Mouse (Mus musculus) midbrain, embryonic 11.5 days (tissue): Measurements from ENCODE around the gene Eef2. TPM values are rescaled to one million over a fixed set of nuclear protein-coding genes. Genes with fewer than 3 reads are reported as not detected.
"Not testable (repeated sequence)": the region's sequence is repeated elsewhere in the genome, so short reads cannot be mapped to it uniquely, and the experiment has no call there.

Experiments
- ATAC-seq: fragments of 200-750 bp; cut with Nextera tagmentation; 2 replicates; pipeline ENCODE4 v1.8.0; 2017; ENCODE audit warnings: moderate TSS enrichment, moderate library complexity; ENCODE audit not compliant: low FRiP score
- DNase-seq: peaks from one replicate; pipeline ENCODE4 v3.0.0; 2015; ENCODE audit warnings: low spot score; ENCODE audit errors: missing footprints
- H3K27ac ChIP-seq: fragments of 300-500 bp; sonication (generic); 2 replicates; pipeline ENCODE4 v1.5.1; 2014; ENCODE audit warnings: low read depth, low read length
- H3K27me3 ChIP-seq: fragments of 300-500 bp; sonication (generic); 2 replicates; pipeline ENCODE4 v1.6.1; 2014; ENCODE audit warnings: mild to moderate bottlenecking, low read length, moderate library complexity, mixed read lengths; ENCODE audit not compliant: control insufficient read depth, insufficient read depth
- H3K36me3 ChIP-seq: fragments of 300-500 bp; sonication (generic); 2 replicates; pipeline ENCODE4 v1.6.1; 2014; ENCODE audit warnings: mild to moderate bottlenecking, low read length, moderate library complexity, mixed read lengths; ENCODE audit not compliant: control insufficient read depth, insufficient read depth
- H3K4me1 ChIP-seq: fragments of 300-500 bp; sonication (generic); 2 replicates; pipeline ENCODE4 v1.6.1; 2014; ENCODE audit warnings: low read length; ENCODE audit not compliant: control insufficient read depth, insufficient read depth
- H3K4me2 ChIP-seq: fragments of 300-500 bp; sonication (generic); 2 replicates; pipeline ENCODE4 v1.6.1; 2014; ENCODE audit warnings: mild to moderate bottlenecking, moderate library complexity
- H3K4me3 ChIP-seq: fragments of 300-500 bp; sonication (generic); 2 replicates; pipeline ENCODE4 v1.5.1; 2014; ENCODE audit warnings: low read depth, low read length
- H3K9ac ChIP-seq: fragments of 300-500 bp; sonication (generic); 2 replicates; pipeline ENCODE4 v1.6.1; 2014; ENCODE audit warnings: low read length
- H3K9me3 ChIP-seq: fragments of 300-500 bp; sonication (generic); 2 replicates; pipeline ENCODE4 v1.6.1; 2016; ENCODE audit warnings: low read length; ENCODE audit not compliant: control insufficient read depth
- WGBS: fragments of 180-500 bp; shearing (Covaris S2); extraction: QIAGEN DNeasy Blood & Tissue Kit; methylation state at CpG from one replicate; pipeline ENCODE4 v1.1.7; 2014; 5-methylcytosine and 5-hydroxymethylcytosine counted together
- polyA plus RNA-seq: library from polyadenylated mRNA; unstranded; fragments of >200 nt; fragmentation: Nextera tagmentation; extraction: Ambion mirVana; gene quantifications from 2 replicates; pipeline ENCODE4 v1.2.1, GENCODE M21; 2014

Gene Eef2
- polyA plus RNA-seq, 1 experiment from 2014 or later, result 422 TPM

DNA sequence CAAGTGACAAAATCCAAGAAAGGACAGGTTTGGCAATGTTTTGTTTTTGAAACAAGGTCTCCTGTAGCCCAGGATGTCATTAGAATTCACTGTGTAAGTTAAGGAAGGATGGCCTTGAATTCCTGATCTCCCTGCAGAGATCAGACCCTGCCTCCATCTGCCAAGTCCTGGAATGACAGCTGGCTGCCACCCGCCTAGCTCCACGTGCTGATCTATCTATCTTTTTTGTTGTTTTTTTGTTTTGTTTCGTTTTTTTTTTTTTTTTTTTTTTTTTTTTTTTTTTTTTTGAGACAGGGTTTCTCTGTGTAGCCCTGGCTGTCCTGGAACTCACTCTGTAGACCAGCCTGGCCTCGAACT is 1.1 kb upstream of the Eef2 start:
- not testable (repeated sequence) for H3K4me3 ChIP-seq, DNase-seq, ATAC-seq, H3K9me3 ChIP-seq, H3K27me3 ChIP-seq
- WGBS, result 13% methylated on average over 4 of the region's 4 CpGs
- peak overlapping the region; percentile 74; the same call in 1 of the 2 replicates for H3K4me2 ChIP-seq
- H3K9ac ChIP-seq, result peak overlapping the region; percentile 79; the same call in 1 of the 2 replicates
- peaks cover 25% of the 10 kb centered on the region for H3K36me3 ChIP-seq
- H3K27ac ChIP-seq, result peak overlapping the region; percentile 86
- H3K4me1 ChIP-seq, result peaks cover 29% of the 10 kb centered on the region

DNA sequence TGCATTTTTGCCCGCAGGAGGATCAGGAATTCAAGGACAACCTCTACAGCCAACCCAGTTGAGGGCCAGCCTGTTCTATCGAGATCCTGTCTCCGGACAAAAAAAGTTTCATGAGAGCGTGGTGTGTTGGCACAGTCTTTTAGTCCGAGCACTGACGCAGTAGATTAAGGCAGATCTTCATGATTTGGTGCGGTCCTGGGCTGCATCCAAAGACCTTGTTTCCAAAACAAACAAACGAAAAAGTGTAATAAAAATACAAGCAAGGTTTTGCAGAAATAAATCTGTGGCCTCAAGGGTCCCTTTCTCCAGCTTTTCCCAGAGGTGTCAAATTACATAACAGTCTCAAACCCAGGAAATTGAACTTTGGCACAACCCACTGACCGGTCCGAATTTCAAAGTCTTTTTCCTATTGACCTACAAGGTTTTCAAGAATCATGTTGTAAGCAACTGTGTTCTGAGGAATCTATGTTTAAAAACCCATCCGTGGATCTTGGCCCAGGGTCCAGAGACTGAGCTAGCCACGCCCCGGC is 430 bp upstream of the Eef2 start:
- Histone ChIP-seq H3K9ac (peak overlapping the region; percentile 21; the same call in 1 of the 2 replicates), H3K9me3 (no peaks in the 10 kb centered on the region), H3K4me2 (peak overlapping the region; percentile 39), H3K27me3 (no peaks in the 10 kb centered on the region), H3K27ac (peak overlapping the region; percentile 50; the same call in 1 of the 2 replicates), H3K36me3 (peaks cover 30% of the 10 kb centered on the region), H3K4me3 (peak overlapping the region; percentile 92), H3K4me1 (peaks cover 29% of the 10 kb centered on the region)
- WGBS, result 9% methylated on average over 13 of the region's 13 CpGs
- DNase-seq, result no peak
- ATAC-seq, result 0 out of 2 replicates have a peak, but pooled peaks have one; percentile 4

DNA sequence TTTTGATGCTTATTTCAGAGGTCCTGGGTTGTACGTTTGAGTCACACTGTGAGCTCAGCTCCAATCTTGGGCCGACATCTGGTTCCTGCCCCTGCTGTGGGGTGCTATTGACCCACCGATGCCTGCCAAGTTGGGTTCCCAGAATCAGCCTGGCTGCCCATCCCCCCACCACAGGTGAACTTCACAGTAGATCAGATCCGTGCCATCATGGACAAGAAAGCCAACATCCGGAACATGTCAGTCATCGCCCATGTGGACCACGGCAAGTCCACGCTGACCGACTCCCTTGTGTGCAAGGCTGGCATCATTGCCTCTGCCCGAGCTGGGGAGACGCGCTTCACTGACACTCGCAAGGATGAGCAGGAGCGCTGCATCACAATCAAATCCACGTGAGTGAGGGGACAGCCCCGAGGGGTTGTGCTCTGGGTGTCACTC is 1.1 kb downstream of the Eef2 start:
- 14% methylated on average over 16 of the region's 16 CpGs for WGBS
- H3K9me3 ChIP-seq, result no peaks in the 10 kb centered on the region
- peak overlapping the region; percentile 92 for H3K4me3 ChIP-seq
- peak overlapping the region; percentile 75; the same call in 1 of the 2 replicates for H3K27ac ChIP-seq
- H3K4me1 ChIP-seq, result peaks cover 31% of the 10 kb centered on the region
- peak overlapping the region; percentile 97 for H3K9ac ChIP-seq
- H3K27me3 ChIP-seq, result no peaks in the 10 kb centered on the region
- peaks cover 42% of the 10 kb centered on the region for H3K36me3 ChIP-seq
- DNase-seq (peak; percentile 91), ATAC-seq (no peak)
- H3K4me2 ChIP-seq, result peak overlapping the region; percentile 89

DNA sequence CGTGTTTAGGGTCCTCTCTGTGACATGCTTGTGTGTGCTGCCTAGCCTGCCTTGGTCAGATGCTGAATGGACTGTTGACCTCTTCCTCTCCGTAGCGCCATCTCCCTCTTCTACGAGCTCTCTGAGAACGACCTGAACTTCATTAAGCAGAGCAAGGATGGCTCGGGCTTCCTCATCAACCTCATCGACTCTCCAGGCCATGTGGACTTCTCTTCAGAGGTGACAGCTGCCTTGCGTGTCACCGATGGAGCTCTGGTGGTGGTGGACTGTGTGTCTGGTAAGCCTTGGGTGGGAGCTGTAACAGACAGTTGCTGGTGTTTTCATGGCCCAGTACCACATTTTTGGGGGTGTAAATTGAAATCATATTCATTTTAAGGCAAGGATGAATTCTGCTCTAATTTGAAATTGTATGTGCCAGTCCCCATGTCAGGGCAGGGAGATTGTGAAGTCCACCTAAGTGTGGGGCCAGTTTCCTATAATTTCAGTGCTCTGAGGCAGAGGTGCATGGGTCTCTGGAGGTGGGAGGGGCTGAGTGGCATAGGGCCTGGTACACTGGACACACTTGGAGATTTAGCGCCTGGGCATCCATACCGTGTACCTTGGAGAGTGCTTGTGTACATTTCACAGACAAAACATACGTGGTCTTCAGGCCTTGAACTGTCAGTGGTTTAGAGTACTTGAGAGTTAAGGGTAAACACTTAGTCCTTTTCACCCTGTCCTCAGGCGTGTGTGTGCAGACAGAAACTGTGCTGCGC is 1.7 kb downstream of the Eef2 start:
- peak; percentile 79 for DNase-seq
- peak overlapping the region; percentile 92 for H3K4me3 ChIP-seq
- H3K9ac ChIP-seq, result peak overlapping the region; percentile 97
- H3K4me2 ChIP-seq, result peak overlapping the region; percentile 89
- no peak for ATAC-seq
- H3K27me3 ChIP-seq, result no peaks in the 10 kb centered on the region
- 73% methylated on average over 14 of the region's 14 CpGs for WGBS
- no peaks in the 10 kb centered on the region for H3K9me3 ChIP-seq
- H3K4me1 ChIP-seq, result peaks cover 31% of the 10 kb centered on the region
- H3K36me3 ChIP-seq, result peaks cover 42% of the 10 kb centered on the region
- H3K27ac ChIP-seq, result no peak overlapping the region

DNA sequence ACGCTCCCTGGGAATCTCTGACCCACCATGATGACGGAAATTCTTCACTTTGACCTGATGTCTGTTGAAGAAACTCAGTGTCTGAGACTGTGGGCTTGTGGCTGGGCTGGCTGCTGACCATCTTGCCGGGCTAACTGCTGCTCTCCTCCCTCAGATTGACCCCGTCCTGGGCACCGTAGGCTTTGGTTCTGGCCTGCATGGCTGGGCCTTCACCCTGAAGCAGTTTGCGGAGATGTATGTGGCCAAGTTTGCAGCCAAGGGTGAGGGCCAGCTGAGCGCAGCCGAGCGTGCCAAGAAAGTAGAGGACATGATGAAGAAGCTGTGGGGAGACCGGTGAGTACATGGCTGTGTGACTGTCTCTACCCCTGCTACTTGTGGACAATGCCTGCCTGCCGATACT is 2.5 kb downstream of the Eef2 start:
- H3K4me2 ChIP-seq, result no peak overlapping the region
- no peaks in the 10 kb centered on the region for H3K9me3 ChIP-seq
- H3K4me3 ChIP-seq, result no peak overlapping the region
- DNase-seq (no peak), ATAC-seq (no peak)
- peaks cover 29% of the 10 kb centered on the region for H3K4me1 ChIP-seq
- no peak overlapping the region for H3K9ac ChIP-seq
- WGBS, result 93% methylated on average over 11 of the region's 11 CpGs
- H3K27ac ChIP-seq, result no peak overlapping the region
- peaks cover 42% of the 10 kb centered on the region for H3K36me3 ChIP-seq
- H3K27me3 ChIP-seq, result no peaks in the 10 kb centered on the region

DNA sequence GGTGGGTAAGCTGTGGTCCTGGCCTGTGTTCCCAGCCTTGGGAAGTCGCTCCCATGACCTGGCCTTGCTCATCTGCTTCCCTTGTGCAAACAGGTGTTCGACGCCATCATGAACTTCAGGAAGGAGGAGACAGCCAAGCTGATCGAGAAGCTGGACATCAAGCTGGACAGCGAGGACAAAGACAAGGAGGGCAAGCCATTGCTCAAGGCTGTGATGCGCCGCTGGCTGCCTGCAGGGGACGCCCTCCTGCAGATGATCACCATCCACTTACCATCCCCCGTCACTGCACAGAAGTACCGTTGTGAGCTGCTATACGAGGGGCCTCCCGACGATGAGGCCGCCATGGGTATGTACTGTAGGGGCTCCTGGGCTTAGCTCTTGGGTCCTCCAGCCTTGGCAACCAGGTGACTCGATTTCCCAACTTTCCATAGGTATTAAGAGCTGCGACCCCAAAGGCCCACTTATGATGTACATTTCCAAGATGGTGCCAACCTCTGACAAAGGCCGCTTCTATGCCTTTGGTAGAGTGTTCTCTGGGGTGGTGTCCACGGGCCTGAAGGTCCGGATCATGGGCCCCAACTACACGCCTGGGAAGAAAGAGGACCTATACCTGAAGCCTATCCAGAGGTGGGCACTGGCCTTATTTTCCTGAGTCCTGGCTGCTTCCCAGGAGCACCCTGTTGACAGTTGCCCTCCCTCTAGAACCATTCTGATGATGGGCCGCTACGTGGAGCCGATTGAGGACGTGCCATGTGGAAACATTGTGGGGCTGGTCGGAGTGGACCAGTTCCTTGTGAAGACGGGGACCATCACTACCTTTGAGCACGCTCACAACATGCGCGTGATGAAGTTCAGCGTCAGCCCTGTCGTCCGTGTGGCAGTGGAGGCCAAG is 3.3 kb downstream of the Eef2 start:
- peaks cover 24% of the 10 kb centered on the region for H3K4me1 ChIP-seq
- H3K36me3 ChIP-seq, result peaks cover 42% of the 10 kb centered on the region
- ATAC-seq (no peak), DNase-seq (peak; percentile 82)
- no peak overlapping the region for H3K4me3 ChIP-seq
- H3K9ac ChIP-seq, result no peak overlapping the region
- no peak overlapping the region for H3K4me2 ChIP-seq
- 90% methylated on average over 32 of the region's 32 CpGs for WGBS
- no peak overlapping the region for H3K27ac ChIP-seq
- no peaks in the 10 kb centered on the region for H3K27me3 ChIP-seq
- H3K9me3 ChIP-seq, result no peaks in the 10 kb centered on the region

DNA sequence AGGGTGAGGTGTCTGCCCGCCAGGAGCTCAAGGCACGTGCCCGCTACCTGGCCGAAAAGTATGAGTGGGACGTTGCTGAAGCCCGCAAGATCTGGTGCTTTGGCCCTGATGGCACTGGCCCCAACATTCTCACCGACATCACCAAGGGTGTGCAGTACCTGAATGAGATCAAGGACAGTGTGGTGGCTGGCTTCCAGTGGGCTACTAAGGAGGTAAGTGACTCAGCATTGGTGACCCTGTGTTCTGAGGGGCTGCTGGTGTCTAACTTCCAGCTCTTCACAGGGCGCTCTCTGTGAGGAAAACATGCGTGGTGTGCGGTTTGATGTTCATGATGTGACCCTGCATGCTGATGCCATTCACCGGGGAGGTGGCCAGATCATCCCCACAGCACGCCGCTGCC is 4.5 kb downstream of the Eef2 start:
- Histone ChIP-seq H3K9me3 (no peaks in the 10 kb centered on the region), H3K4me1 (peaks cover 24% of the 10 kb centered on the region), H3K4me2 (no peak overlapping the region), H3K9ac (no peak overlapping the region), H3K27ac (no peak overlapping the region), H3K36me3 (peaks cover 42% of the 10 kb centered on the region), H3K4me3 (no peak overlapping the region), H3K27me3 (no peaks in the 10 kb centered on the region)
- WGBS, result 93% methylated on average over 13 of the region's 13 CpGs
- ATAC-seq (no peak), DNase-seq (peak; percentile 75)

DNA sequence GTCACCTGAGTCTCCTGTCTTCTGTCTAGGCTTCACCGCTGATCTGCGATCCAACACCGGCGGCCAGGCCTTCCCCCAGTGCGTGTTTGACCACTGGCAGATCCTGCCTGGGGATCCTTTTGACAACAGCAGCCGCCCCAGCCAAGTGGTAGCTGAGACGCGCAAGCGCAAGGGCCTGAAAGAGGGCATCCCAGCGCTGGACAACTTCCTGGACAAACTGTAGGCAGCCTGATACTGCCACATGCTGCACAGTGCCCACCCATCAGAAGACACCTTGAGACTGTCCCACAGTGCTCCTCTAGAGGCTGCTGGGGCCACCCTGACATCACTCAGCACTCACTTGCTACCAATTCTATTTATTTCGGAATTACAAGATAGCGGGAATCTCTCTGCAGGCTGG is 5.4 kb downstream of the Eef2 start:
- Histone ChIP-seq H3K36me3 (peaks cover 44% of the 10 kb centered on the region), H3K4me1 (peaks cover 24% of the 10 kb centered on the region), H3K4me3 (peak overlapping the region; percentile 75; the same call in 1 of the 2 replicates)
- H3K9me3 ChIP-seq, H3K27ac ChIP-seq, ATAC-seq, H3K27me3 ChIP-seq, H3K4me2 ChIP-seq, H3K9ac ChIP-seq, DNase-seq: not testable (repeated sequence)
- WGBS, result 83% methylated on average over 10 of the region's 12 CpGs
